In the genomic region with DNA sequence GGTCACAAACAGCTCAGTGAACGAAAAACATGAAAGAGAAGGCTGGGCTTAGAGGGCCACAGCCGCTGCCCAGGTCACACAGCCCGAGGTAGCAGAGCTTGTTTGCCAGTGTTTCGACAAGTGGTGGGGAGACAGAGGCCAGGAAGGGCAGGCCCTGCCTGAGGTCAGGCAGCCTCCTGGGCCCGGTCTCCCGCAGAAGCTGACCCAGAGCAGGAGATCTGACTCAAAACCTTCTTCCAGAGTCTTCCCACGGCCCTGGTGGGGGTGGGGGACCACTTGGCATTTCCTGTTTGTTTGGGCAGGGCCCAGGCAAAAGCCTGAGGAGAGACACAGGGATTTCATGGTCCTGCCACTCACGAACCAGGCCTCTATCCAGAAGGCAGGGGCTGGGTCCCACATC, we compare ENCODE assay signal across 7 mouse cellular contexts. TPM values are rescaled to one million over a fixed set of nuclear protein-coding genes. Genes with fewer than 3 reads are reported as not detected.
DNase-seq lines count a peak whose midpoint lies in the region; ATAC-seq and TF ChIP-seq lines count a peak whose summit lies in the region.

No protein-coding gene starts in this region.

- no peak overlapping the region for H3K27ac ChIP-seq in CH12.LX (ENCODE audit: insufficient read depth, low read depth)
- H3K27ac ChIP-seq in liver, embryonic 13.5 days: peak overlapping the region; percentile 80

- DNase-seq in CH12.LX (ENCODE audit: extremely low read depth): no peak
- peak; percentile 57 for DNase-seq in adrenal gland, postnatal 10 days
- DNase-seq in heart, postnatal 4 days: peak; percentile 57
- DNase-seq in liver, embryonic 13.5 days: no peak
- no peak for DNase-seq in frontal cortex, postnatal 10 days (ENCODE audit: low spot score in 2 of 2)
- DNase-seq in layer of hippocampus, postnatal 14 days (ENCODE audit: low spot score in 2 of 2): no peak
- DNase-seq in cerebellum, adult 11-12 months: no peak

- H3K4me1 ChIP-seq in CH12.LX (ENCODE audit: control insufficient read depth in 1 of 2, insufficient read depth in 2 of 2): peaks cover 33 to 75% of the 10 kb centered on the region in 2 experiments
- H3K4me1 ChIP-seq in liver, embryonic 13.5 days (replicated peaks): peaks cover 60% of the 10 kb centered on the region

- dilution Hi-C loops in CH12.LX (cut with MboI; ENCODE audit: extremely low pct_ligation_motif_present, extremely low pct_unique_long_range_greater_than_20kb, low sequenced_read_pairs): no loop called here

- WGBS in liver, embryonic 13.5 days (ENCODE audit: insufficient replicate concordance): 49% methylated on average over 8 of the region's 8 CpGs

- H3K79me2 ChIP-seq in CH12.LX (replicated peaks; ENCODE audit: control insufficient read depth, extremely low read depth, insufficient read depth, poor library complexity, severe bottlenecking): no peaks in the 10 kb centered on the region

- no peak for TF ChIP-seq RAD21 in CH12.LX (IDR thresholded peaks at IDR 0.05; ENCODE audit: low read depth, low read length)

- no peak for TF ChIP-seq POLR2A in CH12.LX (IDR thresholded peaks at IDR 0.05; ENCODE audit: low read depth, low read length)

- no peak for TF ChIP-seq EP300 in CH12.LX (IDR thresholded peaks at IDR 0.05; ENCODE audit: low read length)

- no peak overlapping the region for H3K4me3 ChIP-seq in CH12.LX (replicated peaks in 1 of 3; ENCODE audit: low read depth in 2 of 3, low read length in 2 of 3, poor library complexity in 1 of 3)
- no peak overlapping the region for H3K4me3 ChIP-seq in liver, embryonic 13.5 days (replicated peaks)

- no peak overlapping the region; the same call in 1 of the 2 replicates for H3K4me2 ChIP-seq in CH12.LX (ENCODE audit: insufficient read depth, low read depth, poor library complexity, severe bottlenecking)
- no peak overlapping the region for H3K4me2 ChIP-seq in liver, embryonic 13.5 days

- no peak for TF ChIP-seq CTCF in CH12.LX (conservative IDR thresholded peaks at IDR 0.05 in 1 of 2, IDR thresholded peaks at IDR 0.05 in 1 of 2; ENCODE audit: low read depth in 2 of 2, low read length in 2 of 2)

- H3K27me3 ChIP-seq in CH12.LX (replicated peaks): no peaks in the 10 kb centered on the region
- no peaks in the 10 kb centered on the region for H3K27me3 ChIP-seq in liver, embryonic 13.5 days

- in situ Hi-C loops in CH12.LX (cut with MboI; ENCODE audit: low pct_ligation_motif_present, low pct_unique_long_range_greater_than_20kb, low sequenced_read_pairs): loop anchor here (5.0 kb wide), 1 partner anchor 34 kb away; no protein-coding TSS in a partner anchor

- H3K9me3 ChIP-seq in CH12.LX (replicated peaks; ENCODE audit: low read length): peaks cover 2% of the 10 kb centered on the region
- H3K9me3 ChIP-seq in liver, embryonic 13.5 days (replicated peaks): no peaks in the 10 kb centered on the region

- peaks cover 4 to 30% of the 10 kb centered on the region in 2 experiments for H3K36me3 ChIP-seq in CH12.LX (replicated peaks in 1 of 2; ENCODE audit: control insufficient read depth in 1 of 2, insufficient read depth in 1 of 2, low read length in 1 of 2)
- no peaks in the 10 kb centered on the region for H3K36me3 ChIP-seq in liver, embryonic 13.5 days

- no peak overlapping the region for H3K9ac ChIP-seq in CH12.LX (ENCODE audit: insufficient read depth, low read depth)
- no peak overlapping the region for H3K9ac ChIP-seq in liver, embryonic 13.5 days

- no peak for ATAC-seq in liver, embryonic 13.5 days (ENCODE audit: low read depth)

TF ChIP-seq in CH12.LX, 34 proteins besides CTCF, POLR2A, EP300 and RAD21:
- TF ChIP-seq JUN (IDR thresholded peaks at IDR 0.05; ENCODE audit: insufficient read depth, low read depth, low read length) (no peak), IRF4 (IDR thresholded peaks at IDR 0.05; ENCODE audit: low read depth, low read length) (0 out of 2 replicates have a peak, but pooled peaks have one; percentile 17), RCOR1 (conservative IDR thresholded peaks at IDR 0.05; ENCODE audit: low read depth, low read length) (no peak), NELFE (IDR thresholded peaks at IDR 0.05; ENCODE audit: low read depth, low read length) (no peak), MXI1 (IDR thresholded peaks at IDR 0.05; ENCODE audit: low read depth, low read length) (no peak), GABPA (IDR thresholded peaks at IDR 0.05; ENCODE audit: insufficient replicate concordance, low read depth, low read length) (no peak), MAZ (IDR thresholded peaks at IDR 0.05; ENCODE audit: low read depth, low read length) (no peak)

RNA-seq across cellular contexts. Expression of a gene that starts 45.9 kb away (rescaled TPM):
- total RNA-seq in CH12.LX (2012; rRNA removed) (126 TPM in 2 replicates), CH12.LX (2014; rRNA removed) (84.0 and 92.8 TPM in 2 replicates)
- 157 and 184 TPM in 2 replicates for polyA plus RNA-seq in CH12.LX (2012; ENCODE audit: insufficient read length, low read depth)
- total RNA-seq in adrenal gland, postnatal 10 days (2021): 100 to 1,000 TPM; 159 to 162 TPM
- 100 to 1,000 TPM; 131 to 137 TPM for total RNA-seq in heart, postnatal 4 days (2021)
- polyA plus RNA-seq in liver, embryonic 13.5 days (2015; fragmentation: Nextera tagmentation; extraction: Ambion mirVana): 205 and 229 TPM in 2 replicates
- 100 to 1,000 TPM; 242 to 247 TPM for total RNA-seq in layer of hippocampus, postnatal 14 days (2021)

RNA-seq across cellular contexts. Expression of a gene that starts 48.0 kb away (rescaled TPM):
- total RNA-seq in CH12.LX (2012; rRNA removed) (2.9 and 3.1 TPM in 2 replicates), CH12.LX (2014; rRNA removed) (1.5 and 1.6 TPM in 2 replicates)
- polyA plus RNA-seq in CH12.LX (2012; ENCODE audit: insufficient read length, low read depth): 9.0 and 12.6 TPM in 2 replicates
- total RNA-seq in adrenal gland, postnatal 10 days (2021): 1 to 10 TPM; 6.2 to 8.5 TPM
- total RNA-seq in heart, postnatal 4 days (2021): 1 to 10 TPM; 4.3 to 5.0 TPM
- polyA plus RNA-seq in liver, embryonic 13.5 days (2015; fragmentation: Nextera tagmentation; extraction: Ambion mirVana): 1.8 and 2.5 TPM in 2 replicates
- total RNA-seq in layer of hippocampus, postnatal 14 days (2021): under 1 TPM; 0.53 to 0.79 TPM

Comparison
In these comparisons a context has a peak if more than half of its experiments do, and no peak if none do; other contexts are left out.
1. DNase-seq: peak in adrenal gland, postnatal 10 days (single experiment) and heart, postnatal 4 days (single experiment); none in CH12.LX (single experiment), liver, embryonic 13.5 days (single experiment), frontal cortex, postnatal 10 days (0 of 2), layer of hippocampus, postnatal 14 days (0 of 2) and cerebellum, adult 11-12 months (single experiment).